In genomic region chr12:79501877-79502276, GRCm38 (mm10) we compare ENCODE assay signal across 14 mouse cellular contexts.
DNase-seq lines count a peak whose midpoint lies in the region; ATAC-seq and TF ChIP-seq lines count a peak whose summit lies in the region.
"Had no signal": no experiment of that assay in that cellular context is flagged by ENCODE, and none has a peak within 500 bp of the region (broad histone marks: within the 10 kb centered on the region; RNA-seq: fewer than 3 reads in every experiment).

No protein-coding gene starts in this region.

- H3K9ac ChIP-seq in hindbrain, embryonic 11.5 days (ENCODE audit: low read depth, low read length), result no peak overlapping the region
- no peak overlapping the region for H3K9ac ChIP-seq in liver, embryonic 14.5 days (replicated peaks)

- TF ChIP-seq EP300 in liver, embryonic 14.5 days (IDR thresholded peaks at IDR 0.05; ENCODE audit: low read depth), result no peak

- no peak for DNase-seq in hindbrain, embryonic 10.5 days (ENCODE audit: low spot score)
- DNase-seq in hindbrain, embryonic 11.5 days (ENCODE audit: low spot score), result no peak
- peak; percentile 83 for DNase-seq in 3T3-L1 (ENCODE audit: low read depth, low spot score)
- peak; percentile 37 for DNase-seq in c-Kit-positive CD71-positive TER-119-negative erythroid progenitor cells, embryonic 14.5 days (ENCODE audit: low read depth)
- DNase-seq in liver, embryonic 14.5 days (ENCODE audit: low read depth in 3 of 3, low spot score in 3 of 3), result peak in 2 of 3 experiments; percentile 22 to 26
- DNase-seq in left cerebral cortex, adult 8-10 months (ENCODE audit: low spot score in 2 of 2), result no peak
- DNase-seq in embryo, embryonic 9.5 days (ENCODE audit: extremely low spot score), result no peak
- DNase-seq in ovary, postnatal 10 days (ENCODE audit: low spot score), result no peak
- DNase-seq: lung, adult 18-20 months; midbrain, embryonic 14.5 days; right cerebral cortex, postnatal 4 days; thymus, adult 2 months had no signal

- no peaks in the 10 kb centered on the region for H3K36me3 ChIP-seq in hindbrain, embryonic 10.5 days
- H3K36me3 ChIP-seq in hindbrain, embryonic 11.5 days (ENCODE audit: control insufficient read depth, insufficient read depth, low read length), result no peaks in the 10 kb centered on the region
- H3K36me3 ChIP-seq in liver, embryonic 14.5 days (replicated peaks; ENCODE audit: control insufficient read depth, insufficient read depth, low read depth), result no peaks in the 10 kb centered on the region

- H3K4me3 ChIP-seq in hindbrain, embryonic 10.5 days, result no peak overlapping the region
- H3K4me3 ChIP-seq in hindbrain, embryonic 11.5 days (ENCODE audit: low read depth, low read length), result no peak overlapping the region
- no peak overlapping the region for H3K4me3 ChIP-seq in liver, embryonic 14.5 days (ENCODE audit: insufficient read depth in 1 of 2, low read depth in 2 of 2, low read length in 2 of 2)
- H3K4me3 ChIP-seq: erythroblast, embryonic 14.5 days had no signal

- ATAC-seq in hindbrain, embryonic 11.5 days (ENCODE audit: low FRiP score), result no peak
- peak; percentile 67; the same call in 1 of the 2 replicates for ATAC-seq in liver, embryonic 14.5 days (ENCODE audit: insufficient read depth)
- ATAC-seq: hindbrain, postnatal 0 days had no signal

- no peak overlapping the region for H3K4me2 ChIP-seq in hindbrain, embryonic 11.5 days (replicated peaks; ENCODE audit: low read depth, low read length)
- H3K4me2 ChIP-seq in liver, embryonic 14.5 days (ENCODE audit: low read depth), result no peak overlapping the region

- WGBS in hindbrain, embryonic 10.5 days, result 63% methylated on average over 3 of the region's 3 CpGs
- 55% methylated on average over 3 of the region's 3 CpGs for WGBS in hindbrain, embryonic 11.5 days
- WGBS in liver, embryonic 14.5 days (ENCODE audit: insufficient replicate concordance), result 20% methylated on average over 3 of the region's 3 CpGs

- H3K9me3 ChIP-seq in hindbrain, embryonic 10.5 days, result no peaks in the 10 kb centered on the region
- no peaks in the 10 kb centered on the region for H3K9me3 ChIP-seq in hindbrain, embryonic 11.5 days (ENCODE audit: control insufficient read depth, low read length)
- no peaks in the 10 kb centered on the region for H3K9me3 ChIP-seq in liver, embryonic 14.5 days (ENCODE audit: control insufficient read depth, low read length)

- H3K4me1 ChIP-seq in hindbrain, embryonic 10.5 days (replicated peaks), result peaks cover 30% of the 10 kb centered on the region
- H3K4me1 ChIP-seq in hindbrain, embryonic 11.5 days (replicated peaks; ENCODE audit: control insufficient read depth, insufficient read depth, low read length), result no peaks in the 10 kb centered on the region
- peaks cover 7 to 17% of the 10 kb centered on the region in 2 experiments for H3K4me1 ChIP-seq in liver, embryonic 14.5 days (replicated peaks; ENCODE audit: control insufficient read depth in 2 of 2, insufficient read depth in 2 of 2, low read length in 1 of 2)

- TF ChIP-seq CTCF in liver, embryonic 14.5 days (IDR thresholded peaks at IDR 0.05; ENCODE audit: low read depth), result no peak

- H3K27me3 ChIP-seq in hindbrain, embryonic 10.5 days (ENCODE audit: insufficient read depth, poor library complexity, severe bottlenecking), result no peaks in the 10 kb centered on the region
- no peaks in the 10 kb centered on the region for H3K27me3 ChIP-seq in hindbrain, embryonic 11.5 days (ENCODE audit: control insufficient read depth, insufficient read depth, low read length)
- no peaks in the 10 kb centered on the region for H3K27me3 ChIP-seq in liver, embryonic 14.5 days (ENCODE audit: control insufficient read depth, insufficient read depth, low read length)

- 0 out of 2 replicates have a peak overlapping the region, but pooled peaks have one; percentile 45 for H3K27ac ChIP-seq in hindbrain, embryonic 10.5 days
- H3K27ac ChIP-seq in hindbrain, embryonic 11.5 days (ENCODE audit: low read depth, low read length), result no peak overlapping the region
- H3K27ac ChIP-seq in liver, embryonic 14.5 days, result no peak overlapping the region
- H3K27ac ChIP-seq: hindbrain, postnatal 0 days had no signal

Comparison
In these comparisons a context has a peak if more than half of its experiments do, and no peak if none do; other contexts are left out.
1. DNase-seq: peak in 3T3-L1 (single experiment), c-Kit-positive CD71-positive TER-119-negative erythroid progenitor cells, embryonic 14.5 days (single experiment) and liver, embryonic 14.5 days (2 of 3); none in hindbrain, embryonic 10.5 days (single experiment), hindbrain, embryonic 11.5 days (single experiment), left cerebral cortex, adult 8-10 months (0 of 2), embryo, embryonic 9.5 days (single experiment) and ovary, postnatal 10 days (single experiment).